Mouse (Mus musculus) heart, postnatal 25 days (tissue): ENCODE measurements around the gene Sirpa. TPM values are rescaled to one million over a fixed set of nuclear protein-coding genes. Genes with fewer than 3 reads are reported as not detected.

Experiments
- DNase-seq: peaks from one replicate; pipeline ENCODE4 v3.0.0; 2022; ENCODE audit warnings: low spot score
- intact Hi-C: fragments of 180-260 bp; cut with DNase I; formaldehyde crosslinking; loops from one replicate; pipeline ENCODE4 v1.15.1; 2025
- total RNA-seq, 2 experiments: library from RNA; stranded (reverse); gene quantifications; 2 replicates each; pipeline ENCODE4 v1.2.3; 2021

Gene Sirpa
- total RNA-seq, 2 experiments from 2014 or later = 24.6 to 28.1 TPM

GRCm38 (mm10) chr2:129580656-129581055, 12.0 kb upstream of the Sirpa start:
- DNase-seq = no peak

DNA sequence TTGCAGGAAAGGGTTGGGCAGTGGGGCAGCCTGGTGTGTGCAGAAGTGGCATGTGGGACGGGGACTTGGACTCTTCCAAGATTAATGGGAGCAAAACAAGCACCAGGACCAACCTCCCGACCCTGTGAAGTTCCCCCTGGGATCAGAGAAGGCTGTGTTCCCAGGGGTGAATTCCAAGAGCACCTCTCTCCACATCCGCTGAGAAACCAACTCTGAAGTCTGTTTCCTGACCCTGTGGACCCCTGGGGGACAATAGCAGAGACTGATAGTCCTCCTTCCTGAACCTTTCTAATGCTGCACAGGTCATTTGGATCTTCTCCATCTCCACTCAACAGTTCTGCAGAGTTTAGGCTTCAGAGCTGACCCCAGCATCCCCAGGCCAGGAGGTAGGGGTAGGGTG, 10.8 kb upstream of the Sirpa start:
- DNase-seq = no peak
- intact Hi-C loops = no loop called here

More at GRCm38 (mm10) chr2:129580656-129581055, 12.0 kb upstream of the Sirpa start:
- intact Hi-C loops = no loop called here

DNA sequence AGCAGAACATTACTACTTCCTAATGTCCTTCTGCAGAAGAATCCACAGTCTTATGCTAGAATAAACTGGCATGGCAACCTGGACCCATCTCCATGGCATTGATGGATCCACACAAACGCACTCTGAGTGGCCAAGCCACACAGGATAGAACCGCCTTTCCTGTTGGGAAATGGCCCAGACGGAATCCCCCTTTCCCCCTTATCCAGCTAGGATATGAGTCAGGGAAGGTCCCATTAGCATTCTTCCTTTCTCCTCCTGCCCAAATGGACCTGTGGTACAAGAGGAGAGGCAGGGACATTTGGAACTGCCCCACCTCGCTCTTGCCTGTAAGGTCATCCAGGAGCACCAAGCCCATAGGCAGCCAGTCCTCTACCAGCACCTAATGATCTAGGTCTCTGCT, 10.4 kb upstream of the Sirpa start:
- no peak for DNase-seq
- intact Hi-C loops = no loop called here

DNA sequence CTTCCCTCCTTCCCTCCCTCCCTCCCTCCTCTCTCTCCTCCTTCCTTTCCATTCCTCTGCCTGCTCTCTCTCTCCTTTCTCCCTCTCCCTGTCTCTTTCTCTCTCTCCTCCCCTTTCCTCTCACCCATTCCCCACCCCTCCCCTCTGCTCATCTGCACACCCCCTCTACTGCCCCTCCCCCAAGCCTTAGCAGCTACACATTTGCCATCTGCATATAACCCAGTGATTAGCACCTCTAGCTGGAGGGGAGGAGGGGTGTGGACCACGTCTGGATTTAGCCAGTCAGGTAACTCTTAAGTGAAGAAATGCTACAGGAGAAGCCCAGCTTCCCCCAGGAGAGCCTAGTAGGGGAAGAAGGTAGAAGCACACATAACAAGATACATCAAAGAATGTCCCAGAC, 7.7 kb upstream of the Sirpa start:
- DNase-seq = no peak
- intact Hi-C loops = loop anchor here (5.0 kb wide), 1 partner anchor 43 kb away; no protein-coding TSS in a partner anchor

DNA sequence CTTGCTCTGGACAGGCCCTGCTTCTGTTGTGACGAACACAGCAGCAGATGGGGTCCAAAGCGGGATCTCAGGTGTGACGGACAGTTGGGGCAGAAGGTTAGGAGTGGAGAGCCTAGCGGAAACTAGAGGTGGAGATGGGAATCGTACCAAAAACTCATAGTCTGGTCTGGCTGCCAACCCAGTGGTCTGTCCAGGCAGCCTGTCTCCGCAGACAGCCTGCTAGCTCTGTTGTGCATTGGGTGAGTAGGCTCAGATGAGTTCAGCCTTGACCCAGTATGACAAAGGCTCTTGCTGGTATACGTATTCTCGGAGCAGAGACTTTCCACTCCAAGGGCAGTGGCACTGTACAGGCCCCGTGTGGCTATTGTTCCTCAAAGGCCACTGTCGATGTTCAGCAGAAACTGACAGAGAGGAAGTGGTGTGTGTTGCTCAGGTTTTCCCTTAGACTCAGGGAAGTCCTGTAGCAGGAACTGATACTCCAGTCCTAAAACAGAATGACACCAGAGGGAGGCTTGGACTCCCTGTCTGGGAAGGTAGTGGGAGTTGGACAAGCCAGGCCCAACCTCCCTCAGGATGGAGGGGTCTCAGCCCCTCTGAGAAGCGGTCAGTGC, 6.6 kb upstream of the Sirpa start:
- DNase-seq = no peak
- intact Hi-C loops = loop anchor here (5.0 kb wide), 1 partner anchor 44 kb away; no protein-coding TSS in a partner anchor

DNA sequence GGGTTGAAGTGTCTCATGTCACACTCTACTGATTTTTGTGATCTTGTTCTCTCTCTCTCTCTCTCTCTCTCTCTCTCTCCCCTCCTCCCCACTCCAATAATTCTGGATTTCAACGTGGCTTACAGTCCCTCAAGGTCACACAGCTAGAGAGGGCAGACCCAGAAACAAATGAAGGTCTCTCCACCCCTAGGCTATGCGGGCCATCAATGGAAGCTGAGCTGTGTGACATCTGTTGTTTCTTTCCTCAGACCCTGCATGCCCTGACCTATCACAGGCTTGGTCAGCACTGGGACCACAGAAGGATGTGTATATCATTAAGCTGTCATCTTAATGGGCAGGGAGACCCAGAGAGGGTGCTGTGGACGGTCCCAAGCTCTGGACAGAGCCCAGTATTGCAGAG, 5.4 kb upstream of the Sirpa start:
- intact Hi-C loops = loop anchor here (5.0 kb wide), 1 partner anchor 45 kb away; no protein-coding TSS in a partner anchor

GRCm38 (mm10) chr2:129587825-129588251, 4.8 kb upstream of the Sirpa start:
- intact Hi-C loops = loop anchor here (5.0 kb wide), 1 partner anchor 46 kb away; no protein-coding TSS in a partner anchor
- no peak for DNase-seq

More for the DNA sequence above, 5.4 kb upstream of the Sirpa start:
- no peak for DNase-seq

- no peak for DNase-seq
- intact Hi-C loops = loop anchor here (5.0 kb wide), 2 partner anchors 40 to 65 kb away; no protein-coding TSS in a partner anchor
Measured at GRCm38 (mm10) chr2:129591897-129592296, 738 bp upstream of the Sirpa start.

DNA sequence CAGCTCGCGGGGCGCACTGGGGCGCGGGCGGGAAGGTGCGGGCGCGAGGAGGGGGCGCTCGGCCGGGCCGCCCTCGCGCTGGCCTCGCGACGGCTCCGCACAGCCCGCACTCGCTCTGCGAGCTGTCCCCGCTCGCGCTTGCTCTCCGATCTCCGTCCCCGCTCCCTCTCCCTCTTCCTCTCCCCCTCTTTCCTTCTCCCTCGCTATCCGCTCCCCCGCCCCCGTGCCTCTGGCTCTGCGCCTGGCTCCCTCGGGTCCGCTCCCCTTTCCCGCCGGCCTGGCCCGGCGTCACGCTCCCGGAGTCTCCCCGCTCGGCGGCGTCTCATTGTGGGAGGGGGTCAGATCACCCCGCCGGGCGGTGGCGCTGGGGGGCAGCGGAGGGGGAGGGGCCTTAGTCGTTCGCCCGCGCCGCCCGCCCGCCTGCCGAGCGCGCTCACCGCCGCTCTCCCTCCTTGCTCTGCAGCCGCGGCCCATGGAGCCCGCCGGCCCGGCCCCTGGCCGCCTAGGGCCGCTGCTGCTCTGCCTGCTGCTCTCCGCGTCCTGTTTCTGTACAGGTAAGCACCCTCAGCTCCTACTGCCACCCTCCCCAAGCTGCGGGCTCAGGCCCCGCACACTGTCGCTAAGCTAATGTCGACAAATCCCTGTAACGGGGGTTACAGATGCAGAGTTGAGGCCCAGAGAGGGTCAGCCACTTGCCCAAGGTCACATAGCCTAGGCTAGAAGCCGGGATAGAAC, 673 bp downstream of the Sirpa start:
- DNase-seq = peak; percentile 76
- intact Hi-C loops = loop anchor here (5.0 kb wide), 2 partner anchors 39 to 64 kb away; no protein-coding TSS in a partner anchor

DNA sequence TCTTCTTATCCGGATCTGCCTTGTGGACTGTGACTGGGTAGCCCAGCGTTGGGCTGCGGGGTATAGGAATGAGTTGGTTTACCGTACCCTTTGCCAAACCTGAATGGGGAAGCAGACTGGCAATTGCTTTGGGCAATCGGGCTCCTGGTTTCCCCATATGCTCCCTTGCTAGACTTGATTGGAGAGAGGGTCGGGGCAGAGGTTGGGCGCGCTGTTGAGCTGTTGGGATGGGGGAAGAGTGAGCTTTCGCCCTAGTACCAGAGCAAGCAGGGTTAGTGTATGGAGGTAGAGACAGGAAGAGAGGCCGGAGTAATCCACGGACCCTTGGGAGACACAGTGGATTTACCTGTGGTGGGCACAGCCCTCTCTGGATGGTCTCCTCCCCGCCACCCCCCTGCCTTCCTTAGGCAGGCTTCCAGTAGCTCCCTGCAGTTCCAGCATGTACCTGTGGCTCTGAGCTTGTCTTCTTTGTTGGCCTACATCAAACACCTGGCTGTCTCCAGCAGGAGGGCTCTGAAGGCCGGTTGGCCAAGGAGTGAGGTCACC, 1.3 kb downstream of the Sirpa start:
- DNase-seq = no peak
- intact Hi-C loops = loop anchor here (5.0 kb wide), 2 partner anchors 38 to 63 kb away; no protein-coding TSS in a partner anchor

GRCm38 (mm10) chr2:129594569-129594968, 1.9 kb downstream of the Sirpa start:
- DNase-seq = no peak
- intact Hi-C loops = loop anchor here (5.0 kb wide), 2 partner anchors 38 to 63 kb away; no protein-coding TSS in a partner anchor

- intact Hi-C loops = loop anchor here (5.0 kb wide), 1 partner anchor 93 kb away; no protein-coding TSS in a partner anchor
- DNase-seq = no peak
Measured at GRCm38 (mm10) chr2:129595206-129595605, 2.6 kb downstream of the Sirpa start.

- DNase-seq = no peak
- intact Hi-C loops = loop anchor here (5.0 kb wide), 1 partner anchor 93 kb away; no protein-coding TSS in a partner anchor
Measured at GRCm38 (mm10) chr2:129595661-129596209, 3.1 kb downstream of the Sirpa start.

- intact Hi-C loops = loop anchor here (5.0 kb wide), 1 partner anchor 94 kb away; no protein-coding TSS in a partner anchor
- DNase-seq = no peak
Measured at GRCm38 (mm10) chr2:129596555-129597172, 4.0 kb downstream of the Sirpa start.

- intact Hi-C loops = loop anchor here (5.0 kb wide), 1 partner anchor 95 kb away; no protein-coding TSS in a partner anchor
- no peak for DNase-seq
Measured at GRCm38 (mm10) chr2:129597581-129597980, 4.9 kb downstream of the Sirpa start.

DNA sequence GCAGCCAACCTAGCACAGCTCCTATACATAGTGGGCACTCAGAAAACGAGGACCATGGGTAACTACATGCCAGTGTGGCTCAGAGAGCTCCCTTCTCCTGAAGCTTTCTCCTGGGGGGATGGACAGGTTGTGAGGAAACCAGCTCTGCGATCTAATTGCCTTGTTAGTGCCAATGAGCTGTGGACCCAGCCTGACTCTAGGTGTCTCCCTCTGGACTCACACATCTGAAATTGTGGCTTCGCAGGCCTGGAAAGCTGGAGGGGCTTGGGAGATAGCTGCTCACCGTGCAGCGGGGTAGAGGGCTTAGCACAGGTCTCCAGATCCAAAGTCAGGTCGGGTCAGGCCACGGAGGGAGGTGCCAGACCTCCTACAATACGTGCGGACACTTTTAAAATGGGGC, 5.5 kb downstream of the Sirpa start:
- no peak for DNase-seq
- intact Hi-C loops = loop anchor here (5.0 kb wide), 1 partner anchor 96 kb away; no protein-coding TSS in a partner anchor

GRCm38 (mm10) chr2:129599231-129600084, 6.8 kb downstream of the Sirpa start:
- DNase-seq = no peak
- intact Hi-C loops = loop anchor here (5.0 kb wide), 2 partner anchors 72 to 97 kb away; no protein-coding TSS in a partner anchor

- peak; percentile 43 for DNase-seq
- intact Hi-C loops = loop anchor here (5.0 kb wide), 1 partner anchor 74 kb away; no protein-coding TSS in a partner anchor
Measured at GRCm38 (mm10) chr2:129601059-129601650, 8.5 kb downstream of the Sirpa start.
